Mouse (Mus musculus): Measurements from ENCODE around the gene Bod1. TPM values are rescaled to one million over a fixed set of nuclear protein-coding genes. Genes with fewer than 3 reads are reported as not detected.
A peak's percentile ranks its signal among the peaks of the same experiment; 100 is the strongest.

Gene Bod1
- total and polyA plus RNA-seq, 3 experiments = 6.5 to 15.5 (median 7.8) TPM

GRCm38 (mm10) chr11:31672170-31672563, 482 bp upstream of the Bod1 start:
- Histone ChIP-seq H3K4me3 (ENCODE audit: low read depth, low read length) (peak overlapping the region; percentile 89), H3K9me3 (replicated peaks) (no peaks in the 10 kb centered on the region), H3K4me1 (ENCODE audit: insufficient read depth, low read depth, low read length) (peaks cover 43% of the 10 kb centered on the region), H3K27me3 (ENCODE audit: insufficient read depth, low read length) (no peaks in the 10 kb centered on the region), H3K36me3 (replicated peaks) (peaks cover 34% of the 10 kb centered on the region)
- DNase-seq (ENCODE audit: low spot score) (no peak), ATAC-seq (ENCODE audit: extremely low read depth, insufficient number of reproducible peaks, low FRiP score, poor library complexity, severe bottlenecking) (no peak)
- TF ChIP-seq POLR2AphosphoS5 (IDR thresholded peaks at IDR 0.05; ENCODE audit: insufficient replicate concordance, low read depth, low read length) = no peak
- TF ChIP-seq TAL1 (conservative IDR thresholded peaks at IDR 0.05; ENCODE audit: low read depth, low read length) = no peak
- TF ChIP-seq GATA1 (IDR thresholded peaks at IDR 0.05; ENCODE audit: borderline replicate concordance, low read length) = no peak

GRCm38 (mm10) chr11:31670468-31670921, 1.2 kb downstream of the Bod1 start:
- TF ChIP-seq POLR2AphosphoS5 (IDR thresholded peaks at IDR 0.05; ENCODE audit: insufficient replicate concordance, low read depth, low read length) (no peak), TAL1 (conservative IDR thresholded peaks at IDR 0.05; ENCODE audit: low read depth, low read length) (no peak), GATA2 (IDR thresholded peaks at IDR 0.05; ENCODE audit: borderline replicate concordance, low read depth, low read length) (no peak), GATA1 (IDR thresholded peaks at IDR 0.05; ENCODE audit: borderline replicate concordance, low read length) (no peak), CTCF (IDR thresholded peaks at IDR 0.05; ENCODE audit: low read depth, low read length) (no peak)
- DNase-seq (ENCODE audit: low spot score) = no peak
- peaks cover 38% of the 10 kb centered on the region for H3K4me1 ChIP-seq (ENCODE audit: insufficient read depth, low read depth, low read length)
- H3K9me3 ChIP-seq (replicated peaks) = no peaks in the 10 kb centered on the region
- H3K27me3 ChIP-seq (ENCODE audit: insufficient read depth, low read length) = no peaks in the 10 kb centered on the region
- no peak for ATAC-seq (ENCODE audit: extremely low read depth, insufficient number of reproducible peaks, low FRiP score, poor library complexity, severe bottlenecking)
- H3K36me3 ChIP-seq (replicated peaks) = peaks cover 50% of the 10 kb centered on the region
- no peak overlapping the region; the same call in 1 of the 2 replicates for H3K4me3 ChIP-seq (ENCODE audit: low read depth, low read length)

GRCm38 (mm10) chr11:31669172-31669869, 2.4 kb downstream of the Bod1 start:
- DNase-seq (ENCODE audit: low spot score) (no peak), ATAC-seq (ENCODE audit: extremely low read depth, insufficient number of reproducible peaks, low FRiP score, poor library complexity, severe bottlenecking) (no peak)
- H3K27me3 ChIP-seq (ENCODE audit: insufficient read depth, low read length) = no peaks in the 10 kb centered on the region
- H3K9me3 ChIP-seq (replicated peaks) = no peaks in the 10 kb centered on the region
- H3K4me3 ChIP-seq (ENCODE audit: low read depth, low read length) = no peak overlapping the region
- peaks cover 30% of the 10 kb centered on the region for H3K4me1 ChIP-seq (ENCODE audit: insufficient read depth, low read depth, low read length)
- peaks cover 62% of the 10 kb centered on the region for H3K36me3 ChIP-seq (replicated peaks)
- TF ChIP-seq POLR2AphosphoS5 (IDR thresholded peaks at IDR 0.05; ENCODE audit: insufficient replicate concordance, low read depth, low read length) = no peak
- no peak for TF ChIP-seq CTCF (IDR thresholded peaks at IDR 0.05; ENCODE audit: low read depth, low read length)
- no peak for TF ChIP-seq GATA1 (IDR thresholded peaks at IDR 0.05; ENCODE audit: borderline replicate concordance, low read length)
- TF ChIP-seq GATA2 (IDR thresholded peaks at IDR 0.05; ENCODE audit: borderline replicate concordance, low read depth, low read length) = no peak
- no peak for TF ChIP-seq TAL1 (conservative IDR thresholded peaks at IDR 0.05; ENCODE audit: low read depth, low read length)

- ATAC-seq (ENCODE audit: extremely low read depth, insufficient number of reproducible peaks, low FRiP score, poor library complexity, severe bottlenecking) (no peak), DNase-seq (ENCODE audit: low spot score) (no peak)
- no peak overlapping the region for H3K4me3 ChIP-seq (ENCODE audit: low read depth, low read length)
- H3K4me1 ChIP-seq (ENCODE audit: insufficient read depth, low read depth, low read length) = no peaks in the 10 kb centered on the region
- no peak for TF ChIP-seq GATA2 (IDR thresholded peaks at IDR 0.05; ENCODE audit: borderline replicate concordance, low read depth, low read length)
- TF ChIP-seq GATA1 (IDR thresholded peaks at IDR 0.05; ENCODE audit: borderline replicate concordance, low read length) = no peak
- no peak for TF ChIP-seq TAL1 (conservative IDR thresholded peaks at IDR 0.05; ENCODE audit: low read depth, low read length)
- TF ChIP-seq POLR2AphosphoS5 (IDR thresholded peaks at IDR 0.05; ENCODE audit: insufficient replicate concordance, low read depth, low read length) = no peak
- TF ChIP-seq CTCF (IDR thresholded peaks at IDR 0.05; ENCODE audit: low read depth, low read length) = no peak
- H3K9me3 ChIP-seq (replicated peaks) = no peaks in the 10 kb centered on the region
- peaks cover 63% of the 10 kb centered on the region for H3K36me3 ChIP-seq (replicated peaks)
- peaks cover 2% of the 10 kb centered on the region; the same call in 1 of the 2 replicates for H3K27me3 ChIP-seq (ENCODE audit: insufficient read depth, low read length)
Measured at GRCm38 (mm10) chr11:31664186-31664585, 7.5 kb downstream of the Bod1 start.

- Histone ChIP-seq H3K27me3 (ENCODE audit: insufficient read depth, low read length) (peaks cover 2% of the 10 kb centered on the region; the same call in 1 of the 2 replicates), H3K36me3 (replicated peaks) (peaks cover 57% of the 10 kb centered on the region), H3K4me3 (ENCODE audit: low read depth, low read length) (no peak overlapping the region), H3K4me1 (ENCODE audit: insufficient read depth, low read depth, low read length) (no peaks in the 10 kb centered on the region), H3K9me3 (replicated peaks) (no peaks in the 10 kb centered on the region)
- no peak for TF ChIP-seq GATA1 (IDR thresholded peaks at IDR 0.05; ENCODE audit: borderline replicate concordance, low read length)
- TF ChIP-seq CTCF (IDR thresholded peaks at IDR 0.05; ENCODE audit: low read depth, low read length) = no peak
- no peak for TF ChIP-seq POLR2AphosphoS5 (IDR thresholded peaks at IDR 0.05; ENCODE audit: insufficient replicate concordance, low read depth, low read length)
- TF ChIP-seq TAL1 (conservative IDR thresholded peaks at IDR 0.05; ENCODE audit: low read depth, low read length) = no peak
- no peak for TF ChIP-seq GATA2 (IDR thresholded peaks at IDR 0.05; ENCODE audit: borderline replicate concordance, low read depth, low read length)
- DNase-seq (ENCODE audit: low spot score) (no peak), ATAC-seq (ENCODE audit: extremely low read depth, insufficient number of reproducible peaks, low FRiP score, poor library complexity, severe bottlenecking) (no peak)
Measured at GRCm38 (mm10) chr11:31663501-31663900, 8.2 kb downstream of the Bod1 start.

- Histone ChIP-seq H3K4me1 (ENCODE audit: insufficient read depth, low read depth, low read length) (no peaks in the 10 kb centered on the region), H3K9me3 (replicated peaks) (no peaks in the 10 kb centered on the region), H3K4me3 (ENCODE audit: low read depth, low read length) (no peak overlapping the region), H3K36me3 (replicated peaks) (peaks cover 52% of the 10 kb centered on the region), H3K27me3 (ENCODE audit: insufficient read depth, low read length) (peaks cover 2% of the 10 kb centered on the region; the same call in 1 of the 2 replicates)
- DNase-seq (ENCODE audit: low spot score) (no peak), ATAC-seq (ENCODE audit: extremely low read depth, insufficient number of reproducible peaks, low FRiP score, poor library complexity, severe bottlenecking) (no peak)
- TF ChIP-seq POLR2AphosphoS5 (IDR thresholded peaks at IDR 0.05; ENCODE audit: insufficient replicate concordance, low read depth, low read length) = no peak
- TF ChIP-seq GATA2 (IDR thresholded peaks at IDR 0.05; ENCODE audit: borderline replicate concordance, low read depth, low read length) = no peak
- TF ChIP-seq TAL1 (conservative IDR thresholded peaks at IDR 0.05; ENCODE audit: low read depth, low read length) = no peak
- no peak for TF ChIP-seq CTCF (IDR thresholded peaks at IDR 0.05; ENCODE audit: low read depth, low read length)
- TF ChIP-seq GATA1 (IDR thresholded peaks at IDR 0.05; ENCODE audit: borderline replicate concordance, low read length) = no peak
Measured at GRCm38 (mm10) chr11:31662872-31663446, 8.7 kb downstream of the Bod1 start.
